Mouse (Mus musculus) gastrocnemius, adult 8-10 months (tissue): ENCODE results near the gene Abtb2. TPM values are rescaled to one million over a fixed set of nuclear protein-coding genes. Genes with fewer than 3 reads are reported as not detected.
A peak's percentile ranks its signal among the peaks of the same experiment; 100 is the strongest.

Source experiments
- DNase-seq, 2 experiments: peaks; one replicate each; pipeline ENCODE4 v3.0.0; 2022; ENCODE audit warnings: low spot score in 2 of 2
- total RNA-seq, 4 experiments: library from RNA; stranded (reverse); gene quantifications; 2 replicates each; pipeline ENCODE4 v1.2.4; 2022

Gene Abtb2
- total RNA-seq, 4 experiments from 2014 or later, result 5.1 to 8.8 (median 7.5) TPM

DNA sequence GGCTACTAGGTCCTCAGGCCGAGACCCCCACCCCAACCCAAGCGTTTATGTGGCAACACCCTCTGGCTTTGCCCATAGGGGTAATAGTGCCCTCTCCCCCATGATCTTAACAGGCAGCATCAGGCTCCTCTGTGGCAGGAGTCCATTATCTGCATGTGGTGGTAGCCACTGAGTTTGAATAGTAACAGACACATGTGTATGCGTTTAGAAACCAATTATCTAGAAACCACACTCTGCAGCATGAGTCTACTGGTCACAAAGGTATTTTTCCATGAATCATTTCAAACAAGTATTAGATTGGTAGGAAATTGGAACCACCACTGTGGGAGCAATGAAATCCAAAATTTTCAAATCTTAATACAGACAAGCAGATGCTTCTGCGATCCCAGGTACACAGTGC, 119.5 kb downstream of the Abtb2 start:
- no peak for DNase-seq

DNA sequence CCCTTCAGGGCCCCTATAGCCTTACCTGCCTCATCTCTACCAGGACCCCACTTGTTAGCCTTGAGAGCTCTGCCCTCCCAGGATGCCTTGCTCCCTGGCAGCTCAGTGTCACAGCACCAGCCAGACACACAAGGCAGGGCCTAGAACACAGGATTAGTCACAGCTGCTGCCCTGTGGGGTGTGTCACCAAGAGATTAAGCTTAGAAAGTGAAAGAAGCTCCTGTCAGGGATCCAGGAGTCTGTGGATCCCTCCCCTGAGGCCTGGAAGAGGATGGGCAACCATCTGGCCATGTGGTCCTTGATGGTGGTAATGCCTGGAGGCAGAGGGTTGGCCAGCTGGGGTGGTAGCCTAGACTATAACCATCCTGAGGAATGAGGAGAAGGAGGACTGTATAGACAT, 121.0 kb downstream of the Abtb2 start:
- no peak for DNase-seq

GRCm38 (mm10) chr2:103687888-103688287, 121.8 kb downstream of the Abtb2 start:
- DNase-seq, result no peak

DNA sequence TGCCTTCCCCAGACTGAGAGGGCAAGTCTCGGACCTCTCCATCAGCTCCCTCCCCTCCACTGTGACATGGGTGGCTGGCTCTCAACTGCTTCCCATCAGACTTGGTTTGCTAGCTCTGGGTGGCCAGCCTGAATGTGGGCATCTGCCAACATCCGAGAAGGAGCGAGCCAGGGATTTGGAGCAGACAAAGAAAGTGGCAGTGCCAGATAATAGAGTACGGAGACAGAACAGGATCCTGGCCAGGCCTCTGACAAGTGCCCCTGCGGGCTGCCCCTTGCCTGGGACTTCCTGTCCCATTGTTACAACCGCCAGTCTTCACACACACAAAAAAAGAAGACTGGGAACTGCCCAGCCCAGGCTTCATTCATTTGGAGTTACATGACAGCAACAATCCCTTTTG, 124.3 kb downstream of the Abtb2 start:
- no peak for DNase-seq

GRCm38 (mm10) chr2:103690828-103691227, 124.7 kb downstream of the Abtb2 start:
- DNase-seq, result no peak

GRCm38 (mm10) chr2:103691278-103691677, 125.2 kb downstream of the Abtb2 start:
- no peak for DNase-seq

GRCm38 (mm10) chr2:103692810-103693209, 126.7 kb downstream of the Abtb2 start:
- DNase-seq, result no peak

DNA sequence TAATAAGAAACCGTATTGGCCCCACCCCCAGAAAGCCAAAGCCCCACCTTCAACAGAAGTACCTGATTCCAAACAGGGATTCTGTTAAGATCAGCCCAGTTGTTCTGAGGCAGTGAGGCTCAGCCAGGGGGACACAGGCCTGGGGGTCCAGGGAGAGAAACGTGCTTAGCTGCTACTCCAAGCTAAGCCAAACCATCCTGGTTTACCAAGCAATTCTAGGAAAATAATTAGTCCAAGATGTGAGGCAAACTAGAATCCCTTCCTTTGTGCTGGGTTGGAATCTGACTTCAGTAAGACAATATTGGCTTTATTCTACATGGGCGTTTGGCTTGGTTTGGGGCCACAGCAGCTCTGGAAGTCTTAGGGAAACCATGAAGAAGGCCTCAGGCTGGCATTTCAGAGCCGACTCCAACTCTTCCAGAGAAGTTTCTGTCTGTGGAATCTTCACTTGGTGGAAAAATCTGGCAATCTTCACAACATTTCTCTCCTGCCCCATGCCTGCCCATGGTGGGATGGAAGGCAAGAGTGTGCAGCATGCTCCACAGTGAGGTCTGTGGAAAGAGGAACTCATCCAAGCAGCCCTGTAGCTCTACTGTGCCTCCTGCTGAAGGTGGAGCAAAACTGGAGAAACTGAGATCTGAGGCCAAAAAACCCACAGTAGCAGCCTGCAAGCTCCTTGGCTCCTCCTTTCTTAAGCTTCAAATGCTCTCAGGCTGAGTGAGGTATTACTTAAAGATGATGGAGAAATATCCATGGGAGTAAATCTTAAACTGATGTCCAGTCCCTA, 128.9 kb downstream of the Abtb2 start:
- no peak for DNase-seq

- DNase-seq, result peak; percentile 59 to 73
These were observed 130.1 kb downstream of the Abtb2 start for GRCm38 (mm10) chr2:103696177-103696576.

DNA sequence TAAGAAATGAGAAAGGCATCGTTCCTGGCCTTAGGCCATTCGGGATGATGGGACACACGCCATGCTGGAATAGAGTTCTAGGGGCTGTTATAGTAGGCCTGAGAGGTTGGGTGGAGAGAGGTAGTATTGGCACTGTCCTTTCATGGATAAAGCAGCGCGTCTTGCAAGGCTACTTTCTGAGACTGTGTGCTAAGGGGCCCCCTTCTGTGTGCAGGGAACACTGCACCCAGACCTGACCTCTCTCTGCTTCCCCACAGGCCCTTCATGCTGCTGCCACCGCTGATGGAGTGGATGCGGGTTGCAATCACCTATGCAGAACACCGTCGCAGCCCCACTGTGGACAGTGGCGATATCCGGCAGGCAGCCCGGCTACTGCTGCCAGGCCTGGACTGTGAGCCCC, 134.4 kb downstream of the Abtb2 start:
- DNase-seq, result no peak

GRCm38 (mm10) chr2:103703336-103703735, 137.2 kb downstream of the Abtb2 start:
- DNase-seq, result no peak

GRCm38 (mm10) chr2:103703865-103704264, 137.8 kb downstream of the Abtb2 start:
- DNase-seq, result no peak

- no peak for DNase-seq
These were observed 139.7 kb downstream of the Abtb2 start for GRCm38 (mm10) chr2:103705826-103706225.

DNA sequence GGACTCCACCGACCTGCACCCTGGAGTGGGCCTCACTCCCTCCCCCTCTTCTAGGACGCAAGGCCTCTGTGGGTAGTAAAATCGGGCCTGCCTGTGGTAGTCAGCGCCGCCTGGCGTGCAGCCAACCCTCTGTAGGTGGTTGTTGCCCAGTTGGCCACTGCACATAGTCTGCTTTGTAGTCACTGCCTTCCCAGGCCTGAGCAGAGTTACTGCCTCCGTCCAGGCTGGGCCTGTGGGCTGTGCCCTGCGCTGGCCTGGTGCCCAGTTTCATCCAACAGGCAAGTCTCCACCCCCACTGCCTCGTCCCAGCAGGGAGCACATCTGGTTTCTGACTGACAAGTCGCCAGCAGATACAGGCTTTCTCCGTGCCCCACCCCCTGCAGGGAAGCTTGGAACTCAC, 140.1 kb downstream of the Abtb2 start:
- peak in 1 of 2 experiments; percentile 34 for DNase-seq

- no peak for DNase-seq
These were observed 141.1 kb downstream of the Abtb2 start for GRCm38 (mm10) chr2:103707056-103707776.

DNA sequence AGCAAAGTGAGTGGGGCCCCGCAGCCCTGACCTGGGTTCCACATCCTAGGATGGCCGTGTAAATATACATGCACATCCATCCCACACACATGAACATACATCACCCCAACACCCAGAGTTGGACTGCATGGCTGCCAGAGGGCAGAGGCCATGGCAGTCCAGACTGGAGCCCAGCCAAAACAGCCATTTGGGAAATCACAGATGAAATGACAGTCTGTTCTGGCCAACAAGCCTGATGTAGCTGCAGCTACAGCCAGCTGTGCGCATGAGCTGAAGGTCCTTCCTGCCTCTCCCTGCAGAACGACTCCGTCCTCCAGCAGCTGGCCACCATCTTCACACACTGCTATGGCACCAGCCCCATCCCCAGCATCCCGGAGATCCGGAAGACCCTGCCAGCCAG, 144.7 kb downstream of the Abtb2 start:
- DNase-seq, result no peak

DNA sequence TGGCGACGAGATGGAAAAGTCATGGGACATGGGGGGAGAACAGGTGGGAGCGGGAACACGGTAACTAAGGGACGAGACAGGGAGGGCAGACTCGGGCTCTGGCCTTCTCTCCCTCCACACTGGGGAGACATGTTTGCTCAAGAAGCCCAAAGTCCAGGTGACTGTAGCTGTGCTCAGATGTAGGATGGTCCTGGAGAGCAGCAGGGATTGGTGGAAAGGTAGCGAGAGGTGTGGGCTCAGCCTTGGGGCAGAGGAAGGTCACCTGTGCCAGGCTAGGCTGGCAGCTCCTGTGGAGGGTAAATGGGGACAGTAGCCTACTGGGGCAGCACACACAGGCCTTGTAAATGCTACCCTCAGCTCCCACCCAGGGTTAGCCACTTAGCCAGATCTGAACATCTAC, 147.7 kb downstream of the Abtb2 start:
- no peak for DNase-seq

GRCm38 (mm10) chr2:103714412-103714811, 148.3 kb downstream of the Abtb2 start:
- no peak for DNase-seq

- DNase-seq, result peak; percentile 35 to 57
These were observed 152.6 kb downstream of the Abtb2 start for GRCm38 (mm10) chr2:103718594-103719291.

DNA sequence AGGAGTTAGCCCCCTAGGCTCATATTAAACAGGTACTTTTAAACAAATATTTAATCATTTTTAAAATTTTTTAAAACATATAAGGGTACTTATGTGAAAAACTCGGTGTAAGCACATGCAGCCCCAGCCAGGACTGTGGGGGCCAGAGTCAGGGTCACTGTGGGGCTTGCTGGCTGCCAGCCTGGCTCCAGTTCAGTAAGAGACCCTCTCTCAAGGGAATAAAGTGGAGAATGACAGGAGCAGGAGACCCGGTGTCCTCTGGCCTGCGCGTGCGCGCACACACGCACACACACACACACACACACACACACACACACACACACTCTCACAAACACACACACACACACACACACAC, 153.2 kb downstream of the Abtb2 start:
- no peak for DNase-seq

DNA sequence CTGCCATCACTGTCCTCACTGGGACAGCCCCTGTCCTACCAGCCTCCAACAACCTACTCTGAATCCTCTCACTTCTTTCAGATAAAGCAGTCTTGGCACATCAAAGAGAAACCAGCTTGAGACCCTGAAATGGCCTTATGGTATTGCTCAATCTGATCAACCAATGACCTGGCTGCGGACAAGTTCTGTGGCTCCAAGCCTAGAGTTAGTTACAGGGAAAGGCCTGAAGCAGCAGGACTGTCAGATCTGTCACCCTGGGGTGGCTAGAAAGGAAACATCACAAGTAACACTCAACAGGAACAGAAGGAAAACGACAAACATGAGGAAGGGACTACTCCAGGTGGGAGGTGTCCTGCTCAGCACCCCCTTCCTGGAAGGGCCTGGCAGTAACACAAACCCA, 158.4 kb downstream of the Abtb2 start:
- DNase-seq, result no peak

GRCm38 (mm10) chr2:103728027-103728540, 162.0 kb downstream of the Abtb2 start:
- no peak for DNase-seq
